Mouse (Mus musculus): Measurements from ENCODE around the gene Hectd1. TPM values are rescaled to one million over a fixed set of nuclear protein-coding genes. Genes with fewer than 3 reads are reported as not detected.

The Hectd1 gene
- polyA plus RNA-seq, 1 experiment from 2014 or later, result 44.2 TPM

DNA sequence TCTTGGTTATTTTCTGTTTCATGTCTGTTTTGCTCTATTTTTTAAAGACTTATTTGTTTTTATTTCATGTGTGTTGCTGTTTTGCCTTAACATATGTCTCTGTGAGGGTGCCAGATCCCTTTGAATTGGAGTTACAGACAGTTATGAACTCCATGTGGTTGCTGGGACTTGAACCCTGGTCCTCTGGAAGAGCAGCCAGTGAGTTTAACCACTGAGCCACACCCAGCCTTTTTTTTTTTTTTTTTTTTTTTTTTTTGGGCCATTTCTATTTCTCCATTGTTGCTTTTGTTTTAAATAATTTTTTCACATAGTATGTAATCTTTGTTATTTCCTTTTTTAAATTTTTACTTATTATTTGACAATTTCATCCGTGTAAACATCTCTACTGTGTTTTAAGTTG, 10.5 kb upstream of the Hectd1 start:
- Histone ChIP-seq H3K27me3 (no peaks in the 10 kb centered on the region), H3K9ac (no peak overlapping the region), H3K36me3 (no peaks in the 10 kb centered on the region), H3K4me2 (replicated peaks) (no peak overlapping the region), H3K27ac (no peak overlapping the region), H3K4me1 (peaks cover 9% of the 10 kb centered on the region; the same call in 1 of the 2 replicates), H3K4me3 (no peak overlapping the region), H3K9me3 (no peaks in the 10 kb centered on the region)
- 90% methylated on average over 1 of the region's 1 CpGs for WGBS
- no peak for ATAC-seq (ENCODE audit: low FRiP score, low read depth)

DNA sequence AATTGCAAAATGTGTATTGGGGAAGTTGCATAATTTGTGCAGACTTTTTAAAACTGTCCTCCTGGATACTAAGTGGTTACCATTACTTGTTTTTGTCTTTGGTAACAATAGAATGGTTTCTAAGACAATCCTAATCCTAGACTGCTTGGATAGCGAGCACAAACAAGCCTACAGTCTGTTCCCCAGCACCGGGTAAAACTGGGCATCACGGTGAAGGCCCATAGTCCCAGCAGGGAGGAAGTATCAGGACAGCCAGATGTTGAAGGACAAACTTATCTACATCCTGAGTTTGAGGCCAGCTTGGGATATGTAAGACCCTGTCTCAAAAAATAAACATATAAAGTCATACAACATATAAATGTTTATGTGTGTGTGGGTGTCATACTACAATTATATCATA, 5.9 kb upstream of the Hectd1 start:
- no peaks in the 10 kb centered on the region for H3K9me3 ChIP-seq
- no peak overlapping the region for H3K27ac ChIP-seq
- WGBS, result 66% methylated on average over 3 of the region's 3 CpGs
- no peaks in the 10 kb centered on the region for H3K27me3 ChIP-seq
- ATAC-seq (ENCODE audit: low FRiP score, low read depth), result no peak
- peaks cover 2% of the 10 kb centered on the region; the same call in 1 of the 2 replicates for H3K4me1 ChIP-seq
- H3K36me3 ChIP-seq, result no peaks in the 10 kb centered on the region
- no peak overlapping the region for H3K9ac ChIP-seq
- H3K4me3 ChIP-seq, result no peak overlapping the region
- no peak overlapping the region for H3K4me2 ChIP-seq (replicated peaks)

DNA sequence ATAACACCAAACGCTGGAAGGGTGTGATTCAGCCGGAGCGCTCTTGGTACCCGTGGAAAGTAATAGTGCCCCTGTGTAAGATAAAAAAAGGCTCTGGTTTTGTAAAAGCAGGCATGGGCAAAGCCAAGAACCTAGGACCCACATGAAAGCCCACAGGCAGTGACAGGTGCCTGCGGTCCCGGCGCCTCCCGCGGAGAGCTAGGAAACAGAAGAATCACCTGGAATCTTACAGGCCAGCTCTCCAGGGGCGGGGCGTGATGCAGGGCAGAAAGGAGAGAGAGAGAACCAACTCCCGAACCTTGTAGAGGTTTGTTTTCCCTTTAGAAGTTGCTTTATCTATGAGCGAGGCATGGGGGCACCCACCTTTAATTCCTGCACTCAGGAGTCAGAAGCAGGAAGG, 2.6 kb upstream of the Hectd1 start:
- H3K4me3 ChIP-seq, result no peak overlapping the region
- whole genome bisulfite sequencing, result 80% methylated on average over 13 of the region's 13 CpGs
- no peaks in the 10 kb centered on the region for H3K36me3 ChIP-seq
- H3K27me3 ChIP-seq, result no peaks in the 10 kb centered on the region
- no peak overlapping the region for H3K4me2 ChIP-seq (replicated peaks)
- H3K9ac ChIP-seq, result no peak overlapping the region
- H3K27ac ChIP-seq, result no peak overlapping the region
- no peaks in the 10 kb centered on the region for H3K9me3 ChIP-seq
- H3K4me1 ChIP-seq, result peaks cover 12% of the 10 kb centered on the region
- ATAC-seq (ENCODE audit: low FRiP score, low read depth), result no peak

DNA sequence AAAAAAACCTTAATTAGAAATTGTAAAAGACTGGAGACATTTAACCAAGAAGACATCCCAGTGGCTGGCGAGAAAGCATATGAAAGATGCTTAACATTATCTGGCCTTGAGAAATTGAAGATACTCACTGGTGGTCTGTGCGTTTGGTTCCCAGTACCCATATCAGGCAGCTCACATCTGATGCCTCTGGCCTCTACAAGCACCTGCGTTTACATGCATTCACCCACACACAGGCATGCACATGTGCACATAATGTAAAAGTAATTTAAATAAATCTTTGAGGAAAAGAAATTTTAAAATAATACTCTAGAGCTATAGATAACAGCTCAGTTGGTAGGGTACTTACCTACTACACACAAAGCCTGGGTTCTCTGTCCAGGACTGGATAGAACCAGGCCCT, 2.0 kb upstream of the Hectd1 start:
- no peak overlapping the region for H3K27ac ChIP-seq
- H3K4me1 ChIP-seq, result peaks cover 12% of the 10 kb centered on the region
- 93% methylated on average over 3 of the region's 3 CpGs for WGBS
- H3K4me2 ChIP-seq (replicated peaks), result no peak overlapping the region
- no peak overlapping the region for H3K4me3 ChIP-seq
- no peak overlapping the region for H3K9ac ChIP-seq
- no peaks in the 10 kb centered on the region for H3K9me3 ChIP-seq
- H3K27me3 ChIP-seq, result no peaks in the 10 kb centered on the region
- H3K36me3 ChIP-seq, result no peaks in the 10 kb centered on the region
- no peak for ATAC-seq (ENCODE audit: low FRiP score, low read depth)

DNA sequence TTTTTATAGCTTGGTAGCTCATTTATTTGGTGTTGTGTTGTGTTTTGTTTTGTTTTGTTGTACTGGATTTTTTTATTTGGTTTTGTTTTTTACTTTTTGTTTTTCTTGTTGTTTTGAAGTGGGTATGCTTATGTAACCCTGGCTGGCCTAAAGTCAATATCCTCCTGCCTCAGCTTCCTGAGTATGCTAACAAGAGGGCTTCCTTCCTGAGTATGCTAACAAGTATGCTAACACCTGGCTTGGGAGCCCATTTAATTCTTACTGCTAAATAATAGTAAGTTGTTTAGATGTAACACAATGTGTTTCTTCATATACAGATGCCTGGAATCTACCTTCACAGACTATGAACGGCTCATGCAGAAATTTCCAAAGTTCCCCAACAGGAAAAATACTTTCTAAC, 1.3 kb upstream of the Hectd1 start:
- no peak overlapping the region for H3K9ac ChIP-seq
- 88% methylated on average over 1 of the region's 1 CpGs for WGBS
- ATAC-seq (ENCODE audit: low FRiP score, low read depth), result no peak
- H3K27ac ChIP-seq, result no peak overlapping the region
- H3K36me3 ChIP-seq, result 0 out of 2 replicates have a peak, but pooled peaks cover 3% of the 10 kb centered on the region
- H3K27me3 ChIP-seq, result no peaks in the 10 kb centered on the region
- peak overlapping the region; percentile 95; the same call in 1 of the 2 replicates for H3K4me3 ChIP-seq
- no peaks in the 10 kb centered on the region for H3K9me3 ChIP-seq
- peaks cover 12% of the 10 kb centered on the region for H3K4me1 ChIP-seq
- H3K4me2 ChIP-seq (replicated peaks), result peak overlapping the region; percentile 66

DNA sequence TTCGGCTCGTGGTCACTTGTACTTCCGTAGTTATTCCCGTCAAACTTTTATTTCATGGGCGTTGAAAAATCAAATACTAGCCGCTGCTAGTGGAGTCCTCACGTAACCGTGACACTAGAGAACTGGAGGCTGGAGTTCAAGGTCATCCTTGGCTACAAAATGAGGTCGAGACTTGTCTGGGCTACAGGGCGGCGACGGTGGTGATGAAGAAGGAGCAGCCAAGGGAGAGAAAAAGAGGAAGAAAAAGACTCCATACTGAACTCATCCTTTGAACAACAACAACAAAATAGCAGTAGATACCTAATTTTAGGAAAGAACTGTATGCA, 704 bp upstream of the Hectd1 start:
- peak overlapping the region; percentile 99 for H3K9ac ChIP-seq
- peaks cover 12% of the 10 kb centered on the region for H3K4me1 ChIP-seq
- under 1% methylated on average over 12 of the region's 12 CpGs for WGBS
- H3K27ac ChIP-seq, result peak overlapping the region; percentile 99
- no peaks in the 10 kb centered on the region for H3K27me3 ChIP-seq
- peak overlapping the region; percentile 95 for H3K4me3 ChIP-seq
- H3K4me2 ChIP-seq (replicated peaks), result peak overlapping the region; percentile 66
- H3K36me3 ChIP-seq, result peaks cover 7% of the 10 kb centered on the region
- no peaks in the 10 kb centered on the region for H3K9me3 ChIP-seq
- ATAC-seq (ENCODE audit: low FRiP score, low read depth), result no peak

DNA sequence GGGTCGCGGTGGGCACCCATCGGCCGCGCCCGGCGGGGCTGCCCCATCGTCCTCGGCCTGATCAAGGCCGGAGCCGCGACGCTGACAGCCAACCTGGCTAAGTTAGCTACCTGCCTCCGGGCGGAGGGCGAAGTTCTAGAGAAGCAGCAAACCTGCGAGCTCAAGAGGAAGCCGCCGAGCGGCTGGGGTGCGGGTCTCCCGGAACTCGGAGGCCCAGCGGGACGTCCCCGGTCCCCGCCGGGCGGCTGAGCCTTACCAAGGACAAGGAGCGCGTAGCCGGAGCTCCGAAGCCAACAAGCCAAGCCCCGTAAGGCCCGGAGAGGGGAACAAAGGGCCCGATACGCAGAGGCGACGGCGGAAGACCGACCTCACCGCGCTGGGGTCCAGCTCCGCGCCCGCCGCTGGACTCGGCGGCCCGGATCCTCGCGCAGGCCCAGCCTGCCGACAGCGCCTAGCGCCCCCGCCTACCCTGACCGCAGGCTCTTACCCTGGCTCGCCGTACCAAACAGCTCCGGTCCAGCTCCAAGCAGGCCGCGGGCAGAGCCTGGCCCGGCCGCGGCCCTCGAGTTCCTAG, 533 bp downstream of the Hectd1 start:
- Histone ChIP-seq H3K27me3 (no peaks in the 10 kb centered on the region), H3K36me3 (peaks cover 18% of the 10 kb centered on the region), H3K4me2 (replicated peaks) (peak overlapping the region; percentile 66), H3K27ac (peak overlapping the region; percentile 99), H3K9ac (peak overlapping the region; percentile 99), H3K4me3 (peak overlapping the region; percentile 95), H3K4me1 (peaks cover 12% of the 10 kb centered on the region), H3K9me3 (no peaks in the 10 kb centered on the region)
- WGBS, result 0% methylated on average over 66 of the region's 66 CpGs
- no peak; the same call in 1 of the 2 replicates for ATAC-seq (ENCODE audit: low FRiP score, low read depth)

DNA sequence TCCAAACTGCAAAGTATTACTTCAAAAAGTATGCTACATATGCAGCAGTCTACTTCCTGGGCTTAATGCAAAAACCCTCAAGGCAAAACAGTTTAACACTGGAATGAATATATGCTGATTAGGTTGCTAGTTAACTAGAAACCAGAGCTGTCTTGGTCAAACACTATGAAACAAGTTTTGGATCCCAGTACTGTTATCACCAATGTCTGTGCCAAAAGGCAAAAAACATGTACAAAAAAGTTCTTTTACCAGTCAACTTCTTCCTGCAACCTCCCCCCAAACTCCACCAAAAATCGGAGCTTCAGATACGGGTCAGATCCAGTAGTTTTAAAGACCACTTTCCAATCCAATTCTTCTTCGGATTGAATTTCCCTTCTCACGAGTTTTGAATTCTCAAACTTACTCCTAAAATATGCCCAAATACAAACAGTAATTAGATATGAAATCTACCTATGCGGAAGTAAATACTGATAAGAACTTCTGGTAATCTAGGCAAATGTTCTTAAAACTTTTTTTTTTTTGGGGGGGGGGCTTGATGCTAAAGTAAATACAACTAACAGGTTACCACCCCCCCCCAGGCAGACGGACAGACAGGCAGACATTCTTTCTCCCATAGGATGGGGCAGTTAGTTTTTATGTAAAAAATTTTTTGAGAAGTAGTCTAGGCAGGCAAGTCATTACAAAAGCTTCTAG, 1.2 kb downstream of the Hectd1 start:
- Histone ChIP-seq H3K27me3 (no peaks in the 10 kb centered on the region), H3K9ac (peak overlapping the region; percentile 99), H3K27ac (peak overlapping the region; percentile 99), H3K4me3 (peak overlapping the region; percentile 95), H3K36me3 (peaks cover 21% of the 10 kb centered on the region), H3K4me1 (peaks cover 12% of the 10 kb centered on the region), H3K9me3 (no peaks in the 10 kb centered on the region), H3K4me2 (replicated peaks) (peak overlapping the region; percentile 66)
- 24% methylated on average over 6 of the region's 6 CpGs for WGBS
- no peak for ATAC-seq (ENCODE audit: low FRiP score, low read depth)

DNA sequence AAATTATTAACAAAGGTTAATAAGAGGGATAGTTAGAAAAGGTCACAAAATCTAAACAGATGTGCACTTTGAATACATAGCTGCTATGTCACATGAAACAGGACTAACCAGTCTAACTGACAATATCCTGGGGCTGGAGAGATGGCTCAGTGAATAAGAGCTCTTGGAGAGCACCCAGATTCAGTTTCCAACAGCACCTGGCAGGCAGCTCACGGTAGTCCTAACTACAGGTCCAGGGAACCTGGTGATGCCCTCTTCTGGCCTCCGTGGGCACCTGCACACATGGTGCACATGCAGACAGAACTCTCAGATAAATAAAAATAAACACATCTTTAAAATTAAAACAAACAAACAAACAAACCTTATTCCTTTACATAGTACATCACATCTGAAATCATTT, 4.0 kb downstream of the Hectd1 start:
- H3K4me2 ChIP-seq (replicated peaks), result no peak overlapping the region
- no peak overlapping the region for H3K4me3 ChIP-seq
- no peaks in the 10 kb centered on the region for H3K9me3 ChIP-seq
- no peak overlapping the region for H3K9ac ChIP-seq
- H3K27ac ChIP-seq, result no peak overlapping the region
- 85% methylated on average over 2 of the region's 2 CpGs for WGBS
- H3K4me1 ChIP-seq, result peaks cover 15% of the 10 kb centered on the region
- peaks cover 23% of the 10 kb centered on the region for H3K36me3 ChIP-seq
- no peaks in the 10 kb centered on the region for H3K27me3 ChIP-seq
- ATAC-seq (ENCODE audit: low FRiP score, low read depth), result no peak

DNA sequence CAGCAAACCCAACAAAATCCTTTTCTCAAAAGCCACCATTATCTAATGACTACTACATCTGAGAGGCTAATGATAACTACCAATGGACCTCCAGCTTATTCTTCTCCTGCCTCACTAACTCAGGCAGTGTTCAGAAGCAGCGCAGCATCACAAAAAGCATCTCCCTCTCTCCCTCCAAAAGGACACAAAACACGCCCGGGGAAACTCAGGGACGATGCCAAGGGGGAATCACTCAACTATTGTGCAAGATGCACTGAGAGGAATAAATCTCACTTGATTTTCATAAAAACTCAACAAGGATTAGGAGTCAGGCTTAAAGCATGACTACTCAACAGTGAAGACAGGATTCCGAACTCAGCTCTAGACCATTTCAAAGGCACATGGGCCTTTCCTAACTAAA, 6.0 kb downstream of the Hectd1 start:
- 97% methylated on average over 5 of the region's 5 CpGs for whole genome bisulfite sequencing
- ATAC-seq (ENCODE audit: low FRiP score, low read depth), result no peak
- H3K4me3 ChIP-seq, result no peak overlapping the region

DNA sequence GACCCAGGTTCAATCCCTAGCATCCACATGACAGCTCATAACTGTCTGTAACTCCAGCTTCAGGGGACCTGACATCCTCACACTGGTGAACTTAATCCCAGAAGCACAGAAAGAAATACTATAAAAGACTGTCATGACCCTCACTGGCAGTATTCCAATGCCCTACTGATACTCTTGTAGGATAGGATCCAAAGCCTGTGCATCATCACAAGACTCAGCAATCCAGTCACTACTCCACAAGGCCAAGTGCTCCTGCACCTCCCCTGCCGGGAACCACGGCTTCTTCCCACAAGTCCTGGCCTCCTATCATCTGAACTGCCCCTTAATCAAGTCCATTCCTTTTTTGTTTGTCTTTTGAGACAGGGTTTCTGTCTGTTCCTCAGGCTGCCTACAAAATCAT, 6.5 kb downstream of the Hectd1 start:
- H3K4me1 ChIP-seq, result peaks cover 17% of the 10 kb centered on the region
- H3K4me3 ChIP-seq, result no peak overlapping the region
- no peak overlapping the region for H3K27ac ChIP-seq
- 88% methylated on average over 2 of the region's 2 CpGs for WGBS
- H3K9me3 ChIP-seq, result no peaks in the 10 kb centered on the region
- H3K4me2 ChIP-seq (replicated peaks), result no peak overlapping the region
- ATAC-seq (ENCODE audit: low FRiP score, low read depth), result no peak
- H3K27me3 ChIP-seq, result no peaks in the 10 kb centered on the region
- peaks cover 24% of the 10 kb centered on the region for H3K36me3 ChIP-seq
- H3K9ac ChIP-seq, result no peak overlapping the region

More for the DNA sequence above, 6.0 kb downstream of the Hectd1 start:
- Histone ChIP-seq H3K4me1 (peaks cover 16% of the 10 kb centered on the region), H3K27me3 (no peaks in the 10 kb centered on the region), H3K27ac (no peak overlapping the region), H3K9ac (no peak overlapping the region), H3K9me3 (no peaks in the 10 kb centered on the region), H3K4me2 (replicated peaks) (no peak overlapping the region), H3K36me3 (peaks cover 23% of the 10 kb centered on the region)

DNA sequence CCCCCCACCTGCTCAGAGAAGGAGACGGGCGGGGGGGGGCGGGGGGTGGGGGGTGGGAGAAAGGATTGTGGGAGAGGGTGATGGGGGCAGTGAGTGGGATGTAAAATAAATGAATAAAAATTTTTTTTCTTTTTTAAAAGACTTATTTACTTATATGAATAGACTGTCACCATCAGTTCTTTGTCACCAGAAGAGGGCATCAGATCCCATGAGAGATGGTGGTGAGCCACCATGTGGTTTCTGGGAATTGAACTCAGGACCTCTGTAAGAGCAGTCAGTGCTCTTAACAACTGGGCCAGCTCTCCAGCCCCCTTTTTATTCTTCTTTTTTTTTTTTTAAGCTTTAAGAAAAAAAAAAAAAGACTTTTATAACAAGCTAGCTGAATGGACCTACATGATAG, 7.1 kb downstream of the Hectd1 start:
- Histone ChIP-seq H3K9ac (no peak overlapping the region), H3K36me3 (peaks cover 29% of the 10 kb centered on the region), H3K9me3 (no peaks in the 10 kb centered on the region), H3K27me3 (no peaks in the 10 kb centered on the region), H3K4me2 (replicated peaks) (no peak overlapping the region), H3K27ac (no peak overlapping the region), H3K4me1 (peaks cover 13% of the 10 kb centered on the region), H3K4me3 (no peak overlapping the region)
- WGBS, result 65% methylated on average over 3 of the region's 3 CpGs
- ATAC-seq (ENCODE audit: low FRiP score, low read depth), result no peak

DNA sequence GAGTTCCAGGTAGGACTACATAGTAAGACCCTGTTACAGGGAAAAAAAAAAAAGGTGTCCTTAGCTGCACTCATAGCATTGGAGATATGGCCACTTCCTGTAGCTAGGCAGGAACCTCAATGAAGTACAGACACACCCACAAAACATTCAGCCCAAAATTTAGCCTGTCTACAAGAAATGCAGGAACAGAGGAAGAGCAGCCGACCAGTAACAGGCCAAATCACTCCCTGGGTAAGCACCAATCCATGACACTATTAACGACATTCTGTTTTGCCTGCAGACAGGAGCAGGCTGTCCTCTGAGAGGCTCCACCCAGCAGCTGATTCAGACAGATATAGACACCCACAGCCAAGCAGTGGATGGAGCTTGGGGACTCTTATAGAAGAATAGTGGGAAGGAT, 8.1 kb downstream of the Hectd1 start:
- H3K9me3 ChIP-seq, result no peaks in the 10 kb centered on the region
- no peak overlapping the region for H3K9ac ChIP-seq
- no peak overlapping the region for H3K4me2 ChIP-seq (replicated peaks)
- H3K27ac ChIP-seq, result no peak overlapping the region
- no peaks in the 10 kb centered on the region for H3K27me3 ChIP-seq
- H3K4me1 ChIP-seq, result peaks cover 10% of the 10 kb centered on the region; the same call in 1 of the 2 replicates
- H3K36me3 ChIP-seq, result peaks cover 29% of the 10 kb centered on the region
- no peak for ATAC-seq (ENCODE audit: low FRiP score, low read depth)
- no peak overlapping the region for H3K4me3 ChIP-seq
- WGBS, result 46% methylated on average over 2 of the region's 2 CpGs

All from limb, embryonic 13.5 days (tissue).